ENCODE assay signal across 20 mouse cellular contexts in the genomic region with DNA sequence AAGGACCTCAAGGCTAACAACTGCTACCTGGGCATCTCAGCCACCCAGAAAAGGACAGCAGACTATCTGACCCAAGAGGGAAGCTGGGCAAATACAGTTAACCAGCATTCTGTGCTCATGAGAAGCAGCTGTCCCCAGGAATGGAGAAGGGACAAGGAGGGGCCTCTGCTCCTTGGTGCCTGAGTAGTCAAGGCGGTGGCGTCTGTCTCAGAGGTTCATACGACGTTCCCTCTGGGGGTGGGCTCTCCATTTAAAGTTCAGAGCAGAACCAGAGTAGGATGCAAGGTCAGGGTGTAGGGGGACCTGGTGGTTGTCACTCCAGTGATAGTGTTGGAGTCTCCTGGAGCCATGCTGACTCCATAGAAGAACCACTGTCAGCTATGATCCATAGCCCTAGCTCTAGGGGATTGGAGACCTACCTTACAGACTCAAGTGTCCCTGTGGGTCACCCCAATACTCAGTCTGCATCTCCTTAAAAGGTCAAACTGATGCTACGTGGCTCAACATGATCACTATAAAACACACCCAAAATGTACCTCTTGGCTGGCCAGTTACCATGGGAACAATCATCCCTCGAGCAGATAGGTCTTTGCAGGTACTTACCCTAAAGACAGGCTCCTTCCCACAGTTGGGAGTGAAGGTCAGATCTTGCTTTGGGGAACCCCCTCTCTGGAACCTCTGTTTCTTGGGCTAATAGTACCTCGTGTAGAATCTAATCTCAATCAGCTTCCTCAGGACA. TPM values are rescaled to one million over a fixed set of nuclear protein-coding genes. Genes with fewer than 3 reads are reported as not detected.
DNase-seq lines count a peak whose midpoint lies in the region; ATAC-seq and TF ChIP-seq lines count a peak whose summit lies in the region.
"Had no signal": no experiment of that assay in that cellular context is flagged by ENCODE, and none has a peak within 500 bp of the region (broad histone marks: within the 10 kb centered on the region; RNA-seq: fewer than 3 reads in every experiment).

No protein-coding gene starts in this region.

- no peak overlapping the region for H3K27ac ChIP-seq in lung, postnatal 0 days (ENCODE audit: low read length)
- H3K27ac ChIP-seq: hindbrain, embryonic 13.5 days; kidney, postnatal 0 days; limb, embryonic 12.5 days; liver, embryonic 15.5 days; midbrain, embryonic 10.5 days had no signal

- H3K4me2 ChIP-seq in lung, postnatal 0 days (replicated peaks; ENCODE audit: low read depth, low read length) = no peak overlapping the region
- H3K4me2 ChIP-seq: heart, embryonic 12.5 days; hindbrain, embryonic 13.5 days; limb, embryonic 12.5 days; liver, embryonic 15.5 days had no signal

- H3K27me3 ChIP-seq in lung, postnatal 0 days (replicated peaks; ENCODE audit: insufficient read depth, low read length) = no peaks in the 10 kb centered on the region
- H3K27me3 ChIP-seq: heart, embryonic 12.5 days; limb, embryonic 12.5 days; liver, embryonic 15.5 days had no signal

- TF ChIP-seq EP300 in lung, postnatal 0 days (IDR thresholded peaks at IDR 0.05) = no peak

- H3K9ac ChIP-seq in lung, postnatal 0 days (replicated peaks; ENCODE audit: low read depth) = no peak overlapping the region
- H3K9ac ChIP-seq: heart, embryonic 12.5 days; hindbrain, embryonic 13.5 days; limb, embryonic 12.5 days; liver, embryonic 15.5 days had no signal

- H3K36me3 ChIP-seq in lung, postnatal 0 days (ENCODE audit: insufficient read depth, low read length) = no peaks in the 10 kb centered on the region; the same call in 1 of the 2 replicates

- H3K4me3 ChIP-seq in lung, postnatal 0 days (ENCODE audit: low read depth, low read length) = no peak overlapping the region
- H3K4me3 ChIP-seq: heart, embryonic 12.5 days; hindbrain, embryonic 13.5 days; limb, embryonic 12.5 days; liver, embryonic 15.5 days; midbrain, embryonic 10.5 days had no signal

- TF ChIP-seq CTCF in lung, postnatal 0 days (IDR thresholded peaks at IDR 0.05) = no peak

- WGBS in lung, postnatal 0 days = 83% methylated on average over 7 of the region's 7 CpGs

- H3K4me1 ChIP-seq in lung, postnatal 0 days (ENCODE audit: insufficient read depth, low read depth, low read length) = no peaks in the 10 kb centered on the region

- ATAC-seq in lung, postnatal 0 days = no peak

- DNase-seq in cerebellum, adult 9-10 months = peak; percentile 11
- no peak for DNase-seq in cerebellum, postnatal 10 days
- DNase-seq in heart, postnatal 4 days = peak; percentile 2
- no peak for DNase-seq in heart, adult 9 months (ENCODE audit: low spot score in 2 of 2)
- DNase-seq in lung, postnatal 0 days (ENCODE audit: low spot score) = peak; percentile 4
- no peak for DNase-seq in lung, postnatal 10 days
- peak; percentile 2 for DNase-seq in urinary bladder, postnatal 14 days (ENCODE audit: low spot score)
- no peak for DNase-seq in urinary bladder, postnatal 36 days (ENCODE audit: low spot score in 2 of 2)
- DNase-seq: adrenal gland, postnatal 10 days; cerebellum, adult 18-20 months; gastrocnemius, postnatal 36 days; kidney, adult 2 months; thymus, postnatal 36 days had no signal

- no peaks in the 10 kb centered on the region for H3K9me3 ChIP-seq in lung, postnatal 0 days (ENCODE audit: low read length)
- H3K9me3 ChIP-seq: heart, embryonic 12.5 days; hindbrain, embryonic 13.5 days; limb, embryonic 12.5 days; liver, embryonic 15.5 days; midbrain, embryonic 10.5 days had no signal

RNA-seq across cellular contexts. Expression of a gene that starts 4.9 kb away (rescaled TPM):
- total RNA-seq in heart, postnatal 4 days (2021) = 10 to 100 TPM; 69.3 to 69.9 TPM
- polyA plus RNA-seq in lung, postnatal 0 days (2015; fragmentation: Nextera tagmentation; extraction: Ambion mirVana) = 22.7 and 23.8 TPM in 2 replicates

RNA-seq across cellular contexts. Expression of a gene that starts 5.2 kb away (rescaled TPM):
- 1 to 10 TPM; 1.4 to 2.0 TPM for total RNA-seq in heart, postnatal 4 days (2021)
- polyA plus RNA-seq in lung, postnatal 0 days (2015; fragmentation: Nextera tagmentation; extraction: Ambion mirVana) = 1.9 and 2.3 TPM in 2 replicates
- total RNA-seq: midbrain, postnatal 0 days had no signal

RNA-seq across cellular contexts. Expression of a gene that starts 5.5 kb away (rescaled TPM):
- 10 to 100 TPM; 34.9 to 37.2 TPM for total RNA-seq in heart, postnatal 4 days (2021)
- polyA plus RNA-seq in lung, postnatal 0 days (2015; fragmentation: Nextera tagmentation; extraction: Ambion mirVana) = 6.0 and 6.1 TPM in 2 replicates

RNA-seq across cellular contexts. Expression of a gene that starts 37.8 kb away (rescaled TPM):
- 10 to 100 TPM; 70.6 to 82.6 TPM for total RNA-seq in heart, postnatal 4 days (2021)
- polyA plus RNA-seq in lung, postnatal 0 days (2015; fragmentation: Nextera tagmentation; extraction: Ambion mirVana) = 84.0 and 89.4 TPM in 2 replicates

RNA-seq across cellular contexts. Expression of a gene that starts 37.9 kb away (rescaled TPM):
- total RNA-seq in heart, postnatal 4 days (2021) = 10 to 100 TPM; 33.0 to 38.0 TPM
- 73.2 and 84.0 TPM in 2 replicates for polyA plus RNA-seq in lung, postnatal 0 days (2015; fragmentation: Nextera tagmentation; extraction: Ambion mirVana)

Comparison
In these comparisons a context has a peak if more than half of its experiments do, and no peak if none do; other contexts are left out.
1. DNase-seq: peak in cerebellum, adult 9-10 months (single experiment), heart, postnatal 4 days (single experiment), lung, postnatal 0 days (single experiment) and urinary bladder, postnatal 14 days (single experiment); none in cerebellum, postnatal 10 days (0 of 2), heart, adult 9 months (0 of 2), lung, postnatal 10 days (single experiment) and urinary bladder, postnatal 36 days (0 of 2).